Mouse (Mus musculus) hindbrain, postnatal 0 days (tissue): ENCODE measurements at regions not wholly inside any gene's neighbourhood (a gene's known extent, or its start where the extent isn't known, plus 50 kb on each side); places are given as distances from the start of the nearest gene placed in this dataset.
A peak's percentile ranks its signal among the peaks of the same experiment; 100 is the strongest.

Experiments used
- ATAC-seq: fragments of 200-750 bp; cut with Nextera tagmentation; 2 replicates; pipeline ENCODE4 v1.8.0; 2017; ENCODE audit warnings: mild to moderate bottlenecking, moderate TSS enrichment, moderate library complexity
- DNase-seq: peaks from one replicate; pipeline ENCODE4 v3.0.0-alpha.2; 2015; ENCODE audit warnings: low spot score
- H3K27ac ChIP-seq: fragments of 300-500 bp; sonication (generic); 2 replicates; pipeline ENCODE4 v1.5.1; 2014; ENCODE audit warnings: mild to moderate bottlenecking
- H3K27me3 ChIP-seq: fragments of 300-500 bp; sonication (generic); 2 replicates; pipeline ENCODE4 v1.6.1; 2014; ENCODE audit warnings: low read length, mixed read lengths; ENCODE audit not compliant: insufficient read depth
- H3K36me3 ChIP-seq: fragments of 300-500 bp; sonication (generic); 2 replicates; pipeline ENCODE4 v1.6.1; 2014; ENCODE audit warnings: low read length, mixed read lengths; ENCODE audit not compliant: insufficient read depth
- H3K4me1 ChIP-seq: fragments of 300-500 bp; sonication (generic); 2 replicates; pipeline ENCODE4 v1.6.1; 2014; ENCODE audit warnings: antibody characterized with exemption, low read length, mixed read lengths; ENCODE audit not compliant: insufficient read depth
- H3K4me2 ChIP-seq: fragments of 300-500 bp; sonication (generic); 2 replicates; pipeline ENCODE4 v1.6.1; 2014; ENCODE audit warnings: low read depth, mild to moderate bottlenecking, low read length, moderate library complexity, mixed read lengths
- H3K4me3 ChIP-seq: fragments of 300-500 bp; sonication (generic); 2 replicates; pipeline ENCODE4 v1.5.1; 2014; ENCODE audit warnings: low read length
- H3K9ac ChIP-seq: fragments of 300-500 bp; sonication (generic); replicated peaks from 2 replicates; pipeline ENCODE4 v1.6.1; 2014; ENCODE audit warnings: mild to moderate bottlenecking, low read length, moderate library complexity, mixed read lengths
- H3K9me3 ChIP-seq: fragments of 300-500 bp; sonication (generic); 2 replicates; pipeline ENCODE4 v1.6.1; 2016; ENCODE audit warnings: low read length, mixed read lengths
- CTCF ChIP-seq: IDR thresholded peaks from 2 replicates; pipeline ENCODE4 v1.5.1; 2016; ENCODE audit warnings: antibody characterized with exemption, control low read depth, low read depth
- WGBS: fragments of 180-500 bp; shearing (Covaris S2); extraction: QIAGEN DNeasy Blood & Tissue Kit; methylation state at CpG from one replicate; pipeline ENCODE4 v1.1.7; 2014; 5-methylcytosine and 5-hydroxymethylcytosine counted together

DNA sequence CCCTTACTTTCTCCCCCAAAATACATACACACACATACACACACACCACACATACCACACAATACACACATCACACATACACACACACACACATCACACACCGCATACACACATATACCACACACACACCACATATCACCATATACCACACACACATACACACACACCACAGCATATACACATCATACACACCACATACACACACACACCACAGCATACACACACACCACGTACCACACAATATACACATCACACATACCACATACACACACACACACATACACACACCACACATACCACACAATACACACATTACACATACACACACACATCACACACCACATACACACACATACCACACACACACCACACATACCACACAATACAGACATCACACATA, 362.5 kb upstream of the Ubash3b start:
- H3K4me3 ChIP-seq: no peak overlapping the region
- peaks cover 16% of the 10 kb centered on the region for H3K4me1 ChIP-seq
- no peaks in the 10 kb centered on the region for H3K9me3 ChIP-seq
- no peak for TF ChIP-seq CTCF
- peak overlapping the region; percentile 78; the same call in 1 of the 2 replicates for H3K27ac ChIP-seq
- no peak overlapping the region for H3K9ac ChIP-seq
- 100% methylated on average over 2 of the region's 2 CpGs for WGBS
- DNase-seq (no peak), ATAC-seq (0 out of 2 replicates have a peak, but pooled peaks have one; percentile 27)
- H3K4me2 ChIP-seq: no peak overlapping the region
- no peaks in the 10 kb centered on the region for H3K36me3 ChIP-seq
- no peaks in the 10 kb centered on the region for H3K27me3 ChIP-seq

DNA sequence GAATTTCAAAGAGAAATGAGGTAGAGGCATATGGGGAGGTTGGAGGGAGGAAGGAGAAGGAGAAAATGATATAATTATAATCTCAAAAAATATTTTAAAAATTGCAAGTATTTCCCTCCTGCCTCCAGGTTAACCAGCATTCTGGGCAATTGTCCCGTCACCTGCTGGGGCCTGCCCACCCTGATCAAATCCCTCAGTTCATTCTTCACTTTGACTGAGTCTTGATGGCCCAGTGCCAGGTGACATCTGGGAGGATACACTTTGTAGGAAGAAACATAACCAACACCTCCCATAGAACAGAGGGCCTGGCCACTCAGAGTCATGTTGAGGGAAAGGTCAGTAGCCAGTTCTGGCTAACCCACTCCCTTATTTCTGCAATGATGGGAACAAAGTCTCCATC, 360.8 kb upstream of the Ubash3b start:
- Histone ChIP-seq H3K27me3 (no peaks in the 10 kb centered on the region), H3K9me3 (no peaks in the 10 kb centered on the region), H3K27ac (no peak overlapping the region), H3K4me3 (no peak overlapping the region), H3K9ac (no peak overlapping the region), H3K4me2 (no peak overlapping the region), H3K4me1 (peaks cover 16% of the 10 kb centered on the region), H3K36me3 (no peaks in the 10 kb centered on the region)
- 54% methylated on average over 1 of the region's 1 CpGs for WGBS
- no peak for TF ChIP-seq CTCF
- DNase-seq (peak; percentile 56), ATAC-seq (no peak)

DNA sequence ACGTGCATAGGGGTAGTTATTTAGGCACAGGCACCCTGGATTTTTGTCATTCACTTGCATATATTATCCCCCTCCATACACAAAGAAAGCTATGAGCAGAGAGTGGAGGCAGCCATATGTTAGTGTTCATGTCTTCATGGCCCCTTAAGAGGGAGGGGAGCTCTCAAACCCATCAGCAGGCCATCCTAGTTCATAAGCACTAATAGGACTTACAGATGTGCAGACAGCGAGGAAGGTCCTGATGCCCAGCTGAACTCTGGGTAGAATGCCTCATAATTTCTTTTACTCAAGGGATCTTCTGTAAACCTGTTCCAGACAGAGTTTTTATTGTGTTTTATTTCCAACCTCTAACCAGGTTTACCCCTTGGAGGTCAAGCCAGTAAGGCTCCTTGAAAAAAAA, 356.3 kb upstream of the Ubash3b start:
- Histone ChIP-seq H3K9me3 (no peaks in the 10 kb centered on the region), H3K36me3 (no peaks in the 10 kb centered on the region), H3K4me1 (no peaks in the 10 kb centered on the region), H3K4me3 (no peak overlapping the region), H3K27me3 (no peaks in the 10 kb centered on the region), H3K9ac (no peak overlapping the region), H3K27ac (no peak overlapping the region; the same call in 1 of the 2 replicates), H3K4me2 (no peak overlapping the region)
- no peak for ATAC-seq
- no peak for DNase-seq
- no peak for TF ChIP-seq CTCF
- WGBS: 71% methylated on average over 2 of the region's 2 CpGs

DNA sequence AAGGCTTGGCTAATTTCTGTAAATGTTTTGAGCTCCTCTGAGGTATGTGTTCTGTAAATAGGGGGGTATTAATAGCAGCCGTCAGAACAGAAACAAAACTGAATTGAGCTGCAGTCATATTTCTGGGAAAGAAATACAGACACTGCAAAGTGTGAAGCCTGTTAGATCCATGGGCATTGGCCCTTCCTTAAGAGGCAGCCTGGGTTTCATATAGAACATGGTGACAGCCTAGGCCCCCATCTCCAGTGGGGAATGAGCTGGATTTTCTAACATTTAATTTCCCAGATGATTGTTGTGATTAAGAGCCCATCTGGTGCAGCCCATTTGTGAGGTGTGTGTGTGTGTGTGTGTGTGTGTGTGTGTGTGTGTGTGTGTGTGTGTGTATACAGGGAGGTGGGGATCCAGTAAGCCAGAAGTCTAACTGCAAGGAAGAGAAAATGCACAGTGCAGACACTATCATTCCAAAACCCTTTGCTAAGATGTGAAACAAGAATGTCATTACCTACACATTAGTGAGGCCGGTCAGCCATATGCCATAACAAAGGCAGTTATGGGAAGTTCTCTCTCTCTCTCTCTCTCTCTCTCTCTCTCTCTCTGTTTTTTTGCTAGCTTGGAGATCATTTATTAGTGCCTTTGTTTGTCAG, 355.7 kb upstream of the Ubash3b start:
- Histone ChIP-seq H3K36me3 (no peaks in the 10 kb centered on the region), H3K9ac (no peak overlapping the region), H3K4me3 (no peak overlapping the region), H3K4me1 (no peaks in the 10 kb centered on the region), H3K27ac (peak overlapping the region; percentile 22; the same call in 1 of the 2 replicates), H3K4me2 (no peak overlapping the region), H3K27me3 (no peaks in the 10 kb centered on the region), H3K9me3 (no peaks in the 10 kb centered on the region)
- 52% methylated on average over 2 of the region's 2 CpGs for WGBS
- TF ChIP-seq CTCF: no peak
- ATAC-seq: no peak
- DNase-seq: no peak

DNA sequence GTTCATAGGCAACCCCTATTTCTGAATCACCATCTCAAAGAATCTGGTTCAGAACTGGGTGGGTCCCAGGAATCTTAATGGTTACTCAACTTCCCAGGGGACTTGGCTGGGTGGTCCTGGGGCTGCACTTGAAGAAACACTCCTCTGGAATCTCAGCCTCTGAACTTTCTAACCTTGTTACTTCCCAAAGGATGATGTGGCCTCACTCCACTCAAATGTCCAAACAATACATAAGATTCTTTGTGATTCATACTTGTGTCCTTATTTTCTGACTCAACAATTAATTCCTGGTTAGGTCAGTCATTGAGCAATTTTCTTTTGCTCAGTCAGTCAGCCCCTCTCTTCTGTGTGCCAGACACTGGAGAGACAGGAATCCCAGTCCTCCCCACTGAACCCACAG, 353.7 kb upstream of the Ubash3b start:
- no peaks in the 10 kb centered on the region for H3K4me1 ChIP-seq
- H3K9me3 ChIP-seq: no peaks in the 10 kb centered on the region
- H3K4me3 ChIP-seq: no peak overlapping the region
- no peaks in the 10 kb centered on the region for H3K27me3 ChIP-seq
- H3K27ac ChIP-seq: no peak overlapping the region
- H3K36me3 ChIP-seq: no peaks in the 10 kb centered on the region
- ATAC-seq (no peak), DNase-seq (no peak)
- no peak overlapping the region for H3K4me2 ChIP-seq
- no peak overlapping the region for H3K9ac ChIP-seq
- no peak for TF ChIP-seq CTCF

DNA sequence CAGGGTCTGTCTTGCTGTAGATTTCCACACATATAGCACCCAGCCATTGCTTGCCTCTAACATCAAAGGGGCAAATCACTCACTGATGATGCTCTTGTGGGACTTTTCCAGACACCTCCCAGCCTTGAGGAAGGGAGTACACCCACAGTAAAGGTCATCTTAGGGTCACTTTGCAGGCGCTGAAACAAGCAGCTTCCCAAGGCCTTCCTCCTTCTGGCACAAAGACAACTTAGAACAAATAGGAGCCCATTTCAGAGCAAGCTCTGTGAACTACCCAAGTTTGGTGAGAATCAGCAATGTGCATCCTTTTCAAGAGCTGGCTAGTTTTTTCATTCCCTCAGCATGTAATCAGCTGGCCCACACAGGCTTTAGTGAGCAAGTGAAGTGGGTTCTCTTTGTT, 352.2 kb upstream of the Ubash3b start:
- H3K4me1 ChIP-seq: no peaks in the 10 kb centered on the region
- no peaks in the 10 kb centered on the region for H3K27me3 ChIP-seq
- no peak for TF ChIP-seq CTCF
- no peaks in the 10 kb centered on the region for H3K36me3 ChIP-seq
- H3K4me3 ChIP-seq: no peak overlapping the region
- H3K9me3 ChIP-seq: no peaks in the 10 kb centered on the region
- DNase-seq (no peak), ATAC-seq (no peak)
- H3K27ac ChIP-seq: no peak overlapping the region
- H3K4me2 ChIP-seq: no peak overlapping the region
- no peak overlapping the region for H3K9ac ChIP-seq
- WGBS: 33% methylated on average over 1 of the region's 1 CpGs

DNA sequence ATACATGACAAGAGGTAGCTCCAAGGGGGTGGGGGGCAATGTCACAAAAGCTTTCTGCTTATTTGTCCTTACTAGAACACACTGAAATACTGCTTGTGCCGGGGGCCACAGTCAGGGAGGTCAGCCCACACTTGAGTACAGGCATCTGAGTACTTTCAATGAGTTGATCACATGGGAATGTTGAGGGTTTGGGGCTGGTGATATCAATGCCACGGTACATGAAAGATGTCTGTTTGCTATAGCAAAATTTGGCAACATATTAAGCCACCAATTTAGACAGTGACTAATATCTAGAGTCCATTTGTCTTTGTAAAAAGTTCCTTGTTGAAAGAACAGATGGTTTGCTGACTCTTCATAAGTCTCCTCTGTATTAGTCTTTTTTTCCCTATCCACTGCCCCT, 348.1 kb upstream of the Ubash3b start:
- DNase-seq (no peak), ATAC-seq (no peak)
- Histone ChIP-seq H3K27me3 (no peaks in the 10 kb centered on the region), H3K4me1 (no peaks in the 10 kb centered on the region), H3K4me3 (no peak overlapping the region), H3K4me2 (no peak overlapping the region), H3K9me3 (no peaks in the 10 kb centered on the region), H3K36me3 (no peaks in the 10 kb centered on the region), H3K27ac (no peak overlapping the region), H3K9ac (no peak overlapping the region)
- TF ChIP-seq CTCF: no peak
- WGBS: 95% methylated on average over 2 of the region's 2 CpGs
